Mouse (Mus musculus) ES-Bruce4 (cell line): ENCODE data around the gene Lime1. TPM values are rescaled to one million over a fixed set of nuclear protein-coding genes. Genes with fewer than 3 reads are reported as not detected.

Experiments
- H3K27ac ChIP-seq: 2 replicates; pipeline ENCODE4 v1.5.1; 2012; ENCODE audit warnings: low read length, inconsistent platforms; ENCODE audit not compliant: insufficient read depth
- H3K27me3 ChIP-seq: 2 replicates; pipeline ENCODE4 v1.6.1; 2012; ENCODE audit warnings: mild to moderate bottlenecking, low read length, inconsistent platforms; ENCODE audit not compliant: control insufficient read depth, poor library complexity, insufficient read depth, severe bottlenecking
- H3K36me3 ChIP-seq: 2 replicates; pipeline ENCODE4 v1.6.1; 2012; ENCODE audit warnings: inconsistent platforms, mild to moderate bottlenecking, low read length, moderate library complexity; ENCODE audit not compliant: control insufficient read depth, poor library complexity, insufficient read depth, severe bottlenecking
- H3K4me1 ChIP-seq: one replicate; pipeline ENCODE4 v1.8.1; 2011; ENCODE audit warnings: low read length; ENCODE audit not compliant: control insufficient read depth, insufficient read depth
- H3K4me3 ChIP-seq: 2 replicates; pipeline ENCODE4 v1.5.1; 2011; ENCODE audit warnings: low read depth, mild to moderate bottlenecking, low read length
- H3K9ac ChIP-seq: 2 replicates; pipeline ENCODE4 v1.6.1; 2012; ENCODE audit warnings: low read depth, mild to moderate bottlenecking, inconsistent platforms; ENCODE audit not compliant: poor library complexity, severe bottlenecking
- H3K9me3 ChIP-seq: replicated peaks from 2 replicates; pipeline ENCODE4 v1.6.1; 2012; ENCODE audit warnings: mild to moderate bottlenecking, low read length, inconsistent platforms; ENCODE audit not compliant: control insufficient read depth, poor library complexity, insufficient read depth, severe bottlenecking
- CTCF ChIP-seq: IDR thresholded peaks from one replicate; pipeline ENCODE4 v1.8.1; 2011; ENCODE audit warnings: low read depth, low read length
- EP300 ChIP-seq: IDR thresholded peaks from 2 replicates; pipeline ENCODE4 v1.6.1; 2011; ENCODE audit warnings: low read depth, low read length; ENCODE audit not compliant: insufficient read depth
- POLR2A ChIP-seq: IDR thresholded peaks from one replicate; pipeline ENCODE4 v1.8.1; 2011; ENCODE audit warnings: low read length; ENCODE audit not compliant: insufficient read depth
- polyA plus RNA-seq: library from polyadenylated mRNA; stranded (reverse); fragments of >200 nt; gene quantifications from 2 replicates; pipeline ENCODE4 v1.2.4, GENCODE M21; 2011; ENCODE audit warnings: low read depth; ENCODE audit not compliant: missing spikeins, insufficient read depth, insufficient read length

Lime1 gene
- polyA plus RNA-seq, 1 experiment = 3.9 TPM

- Histone ChIP-seq H3K4me1 (no peaks in the 10 kb centered on the region), H3K27ac (no peak overlapping the region), H3K36me3 (peaks cover 22% of the 10 kb centered on the region), H3K4me3 (no peak overlapping the region), H3K9me3 (no peaks in the 10 kb centered on the region), H3K9ac (peak overlapping the region; percentile 93), H3K27me3 (no peaks in the 10 kb centered on the region)
- TF ChIP-seq CTCF (no peak), EP300 (no peak)
These were observed 15.9 kb upstream of the Lime1 start for GRCm38 (mm10) chr2:181363946-181364345.

- Histone ChIP-seq H3K9ac (peak overlapping the region; percentile 93), H3K4me1 (no peaks in the 10 kb centered on the region), H3K27ac (no peak overlapping the region), H3K36me3 (peaks cover 20% of the 10 kb centered on the region), H3K4me3 (peak overlapping the region; percentile 86), H3K9me3 (0 out of 2 replicates have a peak, but pooled peaks cover 2% of the 10 kb centered on the region), H3K27me3 (no peaks in the 10 kb centered on the region)
- TF ChIP-seq EP300 = no peak
- TF ChIP-seq POLR2A = no peak
- TF ChIP-seq CTCF = no peak
These were observed 15.4 kb upstream of the Lime1 start for GRCm38 (mm10) chr2:181364487-181364859.

- H3K27ac ChIP-seq = peak within 1 kb of the TSS; percentile 64
- no peaks in the 10 kb centered on the region for H3K27me3 ChIP-seq
- TF ChIP-seq POLR2A (peak; percentile 36), EP300 (no peak)
- peak within 1 kb of the TSS; percentile 86 for H3K4me3 ChIP-seq
- no peaks in the 10 kb centered on the region for H3K4me1 ChIP-seq
- H3K9ac ChIP-seq = peak within 1 kb of the TSS; percentile 93
- H3K36me3 ChIP-seq = peaks cover 15% of the 10 kb centered on the region
- 0 out of 2 replicates have a peak, but pooled peaks cover 4% of the 10 kb centered on the region for H3K9me3 ChIP-seq
These were observed 14.8 kb upstream of the Lime1 start, which contains the start of the genes Zgpat and Arfrp1 for GRCm38 (mm10) chr2:181364860-181365596. Zgpat (plus strand) TSS chr2:181364928. Arfrp1 (minus strand) TSS chr2:181365404.

- Histone ChIP-seq H3K27ac (peak overlapping the region; percentile 64), H3K9me3 (0 out of 2 replicates have a peak, but pooled peaks cover 4% of the 10 kb centered on the region), H3K4me3 (peak overlapping the region; percentile 86), H3K4me1 (no peaks in the 10 kb centered on the region), H3K36me3 (peaks cover 12% of the 10 kb centered on the region), H3K9ac (peak overlapping the region; percentile 93), H3K27me3 (no peaks in the 10 kb centered on the region)
- no peak for TF ChIP-seq EP300
- TF ChIP-seq CTCF = no peak
- no peak for TF ChIP-seq POLR2A
These were observed 14.2 kb upstream of the Lime1 start for GRCm38 (mm10) chr2:181365655-181366075.

GRCm38 (mm10) chr2:181370001-181370400, 9.9 kb upstream of the Lime1 start:
- Histone ChIP-seq H3K9ac (no peak overlapping the region), H3K4me1 (no peaks in the 10 kb centered on the region), H3K36me3 (peaks cover 4% of the 10 kb centered on the region), H3K27me3 (no peaks in the 10 kb centered on the region), H3K4me3 (no peak overlapping the region), H3K27ac (no peak overlapping the region), H3K9me3 (0 out of 2 replicates have a peak, but pooled peaks cover 4% of the 10 kb centered on the region)
- no peak for TF ChIP-seq EP300
- peak; percentile 9 for TF ChIP-seq CTCF

GRCm38 (mm10) chr2:181375787-181376186, 4.1 kb upstream of the Lime1 start:
- Histone ChIP-seq H3K9me3 (no peaks in the 10 kb centered on the region), H3K27me3 (no peaks in the 10 kb centered on the region), H3K4me3 (no peak overlapping the region), H3K27ac (no peak overlapping the region), H3K36me3 (peaks cover 3% of the 10 kb centered on the region; the same call in 1 of the 2 replicates), H3K9ac (no peak overlapping the region), H3K4me1 (no peaks in the 10 kb centered on the region)
- TF ChIP-seq POLR2A (no peak), CTCF (no peak), EP300 (no peak)
